29 mouse cellular contexts compared by ENCODE assay signal in genomic region chr11:92899296-92899695, GRCm38 (mm10).
DNase-seq lines count a peak whose midpoint lies in the region; ATAC-seq lines count a peak whose summit lies in the region.
"Had no signal": no experiment of that assay in that cellular context is flagged by ENCODE, and none has a peak within 500 bp of the region (broad histone marks: within the 10 kb centered on the region; RNA-seq: fewer than 3 reads in every experiment).

No protein-coding gene starts in this region.

- 29% methylated on average over 7 of the region's 7 CpGs for WGBS in lung, embryonic 16.5 days
- 32% methylated on average over 7 of the region's 7 CpGs for WGBS in hindbrain, embryonic 13.5 days
- 22% methylated on average over 7 of the region's 7 CpGs for WGBS in neural tube, embryonic 15.5 days

- H3K9me3 ChIP-seq in lung, embryonic 16.5 days (ENCODE audit: control insufficient read depth, low read length): no peaks in the 10 kb centered on the region
- H3K9me3 ChIP-seq in hindbrain, embryonic 13.5 days: no peaks in the 10 kb centered on the region
- no peaks in the 10 kb centered on the region for H3K9me3 ChIP-seq in neural tube, embryonic 15.5 days (replicated peaks)
- H3K9me3 ChIP-seq: embryonic facial prominence, embryonic 10.5 days; heart, embryonic 13.5 days; limb, embryonic 12.5 days; liver, embryonic 12.5 days; lung, embryonic 15.5 days; midbrain, embryonic 15.5 days had no signal

- H3K36me3 ChIP-seq in lung, embryonic 16.5 days (ENCODE audit: control insufficient read depth, insufficient read depth, low read length): no peaks in the 10 kb centered on the region
- H3K36me3 ChIP-seq in hindbrain, embryonic 13.5 days: no peaks in the 10 kb centered on the region
- H3K36me3 ChIP-seq in neural tube, embryonic 15.5 days: no peaks in the 10 kb centered on the region
- H3K36me3 ChIP-seq: embryonic facial prominence, embryonic 10.5 days; heart, embryonic 13.5 days; limb, embryonic 12.5 days; liver, embryonic 12.5 days; lung, embryonic 15.5 days; midbrain, embryonic 15.5 days had no signal

- no peak overlapping the region for H3K4me3 ChIP-seq in lung, embryonic 16.5 days (ENCODE audit: low read length)
- H3K4me3 ChIP-seq in hindbrain, embryonic 13.5 days: no peak overlapping the region
- no peak overlapping the region for H3K4me3 ChIP-seq in neural tube, embryonic 15.5 days (replicated peaks)
- H3K4me3 ChIP-seq: embryonic facial prominence, embryonic 10.5 days; heart, embryonic 13.5 days; limb, embryonic 12.5 days; liver, embryonic 12.5 days; lung, embryonic 15.5 days; midbrain, embryonic 15.5 days; myocyte had no signal

- no peak for ATAC-seq in lung, embryonic 16.5 days (ENCODE audit: low read depth)
- ATAC-seq in hindbrain, embryonic 13.5 days (ENCODE audit: low FRiP score): no peak
- no peak for ATAC-seq in neural tube, embryonic 15.5 days (ENCODE audit: low FRiP score)
- ATAC-seq: forebrain, postnatal 0 days; liver, embryonic 12.5 days; midbrain, embryonic 15.5 days had no signal

- no peaks in the 10 kb centered on the region for H3K27me3 ChIP-seq in lung, embryonic 16.5 days (ENCODE audit: control insufficient read depth, insufficient read depth, low read depth, low read length)
- no peaks in the 10 kb centered on the region for H3K27me3 ChIP-seq in hindbrain, embryonic 13.5 days
- no peaks in the 10 kb centered on the region for H3K27me3 ChIP-seq in neural tube, embryonic 15.5 days (replicated peaks)
- H3K27me3 ChIP-seq: heart, embryonic 13.5 days; limb, embryonic 12.5 days; liver, embryonic 12.5 days; lung, embryonic 15.5 days; midbrain, embryonic 15.5 days had no signal

- no peak overlapping the region for H3K9ac ChIP-seq in lung, embryonic 16.5 days (ENCODE audit: low read length)
- no peak overlapping the region for H3K9ac ChIP-seq in hindbrain, embryonic 13.5 days
- H3K9ac ChIP-seq in neural tube, embryonic 15.5 days (replicated peaks): no peak overlapping the region
- H3K9ac ChIP-seq: forebrain, postnatal 0 days; heart, embryonic 13.5 days; limb, embryonic 12.5 days; liver, embryonic 12.5 days; lung, embryonic 15.5 days; midbrain, embryonic 15.5 days had no signal

- H3K4me1 ChIP-seq in lung, embryonic 16.5 days (replicated peaks; ENCODE audit: control insufficient read depth, insufficient read depth, low read length): no peaks in the 10 kb centered on the region
- H3K4me1 ChIP-seq in hindbrain, embryonic 13.5 days (replicated peaks): peaks cover 6% of the 10 kb centered on the region
- peaks cover 5% of the 10 kb centered on the region; the same call in 1 of the 2 replicates for H3K4me1 ChIP-seq in neural tube, embryonic 15.5 days
- H3K4me1 ChIP-seq: embryonic facial prominence, embryonic 10.5 days; heart, embryonic 13.5 days; limb, embryonic 12.5 days; liver, embryonic 12.5 days; lung, embryonic 15.5 days; midbrain, embryonic 15.5 days had no signal

- H3K27ac ChIP-seq in lung, embryonic 16.5 days (ENCODE audit: low read length): no peak overlapping the region
- peak overlapping the region; percentile 15; the same call in 1 of the 2 replicates for H3K27ac ChIP-seq in hindbrain, embryonic 13.5 days
- H3K27ac ChIP-seq in neural tube, embryonic 15.5 days (replicated peaks): no peak overlapping the region
- H3K27ac ChIP-seq: embryonic facial prominence, embryonic 10.5 days; heart, embryonic 13.5 days; limb, embryonic 12.5 days; liver, embryonic 12.5 days; lung, embryonic 15.5 days; midbrain, embryonic 15.5 days had no signal

- H3K4me2 ChIP-seq in lung, embryonic 16.5 days (ENCODE audit: low read depth, low read length): 0 out of 2 replicates have a peak overlapping the region, but pooled peaks have one; percentile 2
- peak overlapping the region; percentile 17 for H3K4me2 ChIP-seq in hindbrain, embryonic 13.5 days
- H3K4me2 ChIP-seq in neural tube, embryonic 15.5 days: 0 out of 2 replicates have a peak overlapping the region, but pooled peaks have one; percentile 4
- H3K4me2 ChIP-seq: heart, embryonic 13.5 days; limb, embryonic 12.5 days; liver, embryonic 12.5 days; lung, embryonic 15.5 days; midbrain, embryonic 15.5 days had no signal

- peak; percentile 6 for DNase-seq in embryo, embryonic 10 days (ENCODE audit: low spot score)
- no peak for DNase-seq in embryo, embryonic 9.5 days (ENCODE audit: extremely low spot score)
- no peak for DNase-seq in lung, adult 18-20 months
- DNase-seq in adrenal gland, postnatal 10 days: no peak
- DNase-seq in B cell, adult 2 months: no peak
- DNase-seq: adrenal gland, postnatal 25 days; cerebellum, adult 11-12 months; cerebellum, postnatal 14 days; forebrain, postnatal 0 days; gastrocnemius, postnatal 14 days; heart, adult 11 months; heart, postnatal 14 days; kidney, adult 18-20 months; kidney, postnatal 14 days; layer of hippocampus, postnatal 36 days; lung, postnatal 4 days; right cerebral cortex, postnatal 25 days; spleen, adult 18-20 months; thymus, postnatal 14 days had no signal
